Mouse (Mus musculus): ENCODE data around the gene Dlg5. TPM values are rescaled to one million over a fixed set of nuclear protein-coding genes. Genes with fewer than 3 reads are reported as not detected.

Dlg5 gene
- polyA plus RNA-seq, 1 experiment from 2014 or later, result 18.4 TPM

- H3K9me3 ChIP-seq (ENCODE audit: control insufficient read depth, low read length), result no peaks in the 10 kb centered on the region
- H3K4me3 ChIP-seq (ENCODE audit: low read length), result no peak overlapping the region
- H3K27me3 ChIP-seq (replicated peaks; ENCODE audit: control insufficient read depth, insufficient read depth, low read length), result no peaks in the 10 kb centered on the region
- H3K36me3 ChIP-seq (ENCODE audit: control insufficient read depth, insufficient read depth, low read length), result peaks cover 36% of the 10 kb centered on the region
- no peak overlapping the region for H3K4me2 ChIP-seq (ENCODE audit: low read length)
- no peak overlapping the region for H3K9ac ChIP-seq (ENCODE audit: low read depth, low read length)
- WGBS, result 88% methylated on average over 8 of the region's 8 CpGs
- no peaks in the 10 kb centered on the region for H3K4me1 ChIP-seq (ENCODE audit: control insufficient read depth, insufficient read depth, low read depth, low read length)
- no peak overlapping the region for H3K27ac ChIP-seq (ENCODE audit: low read depth, low read length)
- ATAC-seq, result no peak
These were observed 80.9 kb downstream of the Dlg5 start for GRCm38 (mm10) chr14:24164721-24165367.

- H3K4me3 ChIP-seq (ENCODE audit: low read length), result no peak overlapping the region
- H3K4me2 ChIP-seq (ENCODE audit: low read length), result no peak overlapping the region
- peaks cover 26% of the 10 kb centered on the region for H3K36me3 ChIP-seq (ENCODE audit: control insufficient read depth, insufficient read depth, low read length)
- H3K9ac ChIP-seq (ENCODE audit: low read depth, low read length), result no peak overlapping the region
- no peak for ATAC-seq
- WGBS, result 86% methylated on average over 10 of the region's 10 CpGs
- no peaks in the 10 kb centered on the region for H3K4me1 ChIP-seq (ENCODE audit: control insufficient read depth, insufficient read depth, low read depth, low read length)
- no peaks in the 10 kb centered on the region for H3K9me3 ChIP-seq (ENCODE audit: control insufficient read depth, low read length)
- no peak overlapping the region for H3K27ac ChIP-seq (ENCODE audit: low read depth, low read length)
- H3K27me3 ChIP-seq (replicated peaks; ENCODE audit: control insufficient read depth, insufficient read depth, low read length), result no peaks in the 10 kb centered on the region
These were observed 82.9 kb downstream of the Dlg5 start for GRCm38 (mm10) chr14:24162856-24163255.

DNA sequence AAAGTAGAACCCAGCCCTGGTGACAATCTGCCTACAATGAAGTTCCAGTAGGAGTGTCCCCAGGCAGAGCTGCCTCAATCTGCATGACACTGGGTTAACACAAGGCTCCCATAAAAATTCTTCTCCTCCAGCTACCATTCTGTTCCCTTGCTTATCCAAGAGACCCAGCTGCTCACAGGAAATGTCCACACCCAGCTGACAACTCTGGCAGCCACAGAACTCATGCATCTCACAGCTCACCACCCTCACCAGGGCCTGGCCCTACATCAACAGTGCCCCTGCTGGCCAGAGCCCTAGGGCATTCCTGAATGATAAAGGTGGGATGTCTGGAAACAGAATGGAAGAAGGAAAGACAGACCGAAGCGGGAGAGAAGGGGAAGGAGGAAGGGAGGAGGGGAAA, 96.8 kb downstream of the Dlg5 start:
- peaks cover 54% of the 10 kb centered on the region for H3K36me3 ChIP-seq (ENCODE audit: control insufficient read depth, insufficient read depth, low read length)
- no peak for ATAC-seq

GRCm38 (mm10) chr14:24144821-24145220, 100.9 kb downstream of the Dlg5 start:
- H3K27me3 ChIP-seq (replicated peaks; ENCODE audit: control insufficient read depth, insufficient read depth, low read length), result no peaks in the 10 kb centered on the region
- no peak overlapping the region for H3K4me3 ChIP-seq (ENCODE audit: low read length)
- H3K36me3 ChIP-seq (ENCODE audit: control insufficient read depth, insufficient read depth, low read length), result peaks cover 41% of the 10 kb centered on the region
- ATAC-seq, result no peak
- H3K4me2 ChIP-seq (ENCODE audit: low read length), result no peak overlapping the region
- H3K9me3 ChIP-seq (ENCODE audit: control insufficient read depth, low read length), result no peaks in the 10 kb centered on the region
- 0 out of 2 replicates have a peak overlapping the region, but pooled peaks have one; percentile 1 for H3K27ac ChIP-seq (ENCODE audit: low read depth, low read length)
- no peak overlapping the region for H3K9ac ChIP-seq (ENCODE audit: low read depth, low read length)
- no peaks in the 10 kb centered on the region; the same call in 1 of the 2 replicates for H3K4me1 ChIP-seq (ENCODE audit: control insufficient read depth, insufficient read depth, low read depth, low read length)
- 48% methylated on average over 3 of the region's 3 CpGs for WGBS

More for the DNA sequence above, 96.8 kb downstream of the Dlg5 start:
- no peak overlapping the region for H3K9ac ChIP-seq (ENCODE audit: low read depth, low read length)
- H3K27ac ChIP-seq (ENCODE audit: low read depth, low read length), result no peak overlapping the region
- no peak overlapping the region for H3K4me3 ChIP-seq (ENCODE audit: low read length)
- no peaks in the 10 kb centered on the region for H3K27me3 ChIP-seq (replicated peaks; ENCODE audit: control insufficient read depth, insufficient read depth, low read length)
- no peaks in the 10 kb centered on the region for H3K9me3 ChIP-seq (ENCODE audit: control insufficient read depth, low read length)
- H3K4me1 ChIP-seq (ENCODE audit: control insufficient read depth, insufficient read depth, low read depth, low read length), result no peaks in the 10 kb centered on the region; the same call in 1 of the 2 replicates
- H3K4me2 ChIP-seq (ENCODE audit: low read length), result no peak overlapping the region
- WGBS, result 71% methylated on average over 2 of the region's 2 CpGs

DNA sequence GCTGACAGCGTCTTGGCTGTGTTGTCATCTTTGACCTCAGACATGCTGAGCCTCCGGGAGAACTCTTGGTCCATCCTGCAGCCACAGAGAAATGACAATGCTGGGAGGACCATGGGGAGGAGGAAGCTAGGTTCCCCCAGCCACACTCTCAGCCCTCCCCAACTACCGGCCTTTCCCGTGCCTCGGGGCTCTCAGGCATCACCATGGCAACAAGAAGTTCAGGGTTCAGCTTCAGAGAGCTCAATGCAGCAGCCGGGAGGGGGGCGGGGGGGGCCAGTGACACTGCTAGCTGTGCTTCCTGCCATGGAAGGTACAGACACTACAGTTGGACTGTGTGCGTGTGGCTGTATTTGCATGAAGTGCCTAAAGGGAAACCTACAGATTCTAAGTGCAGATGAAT, 101.3 kb downstream of the Dlg5 start:
- Histone ChIP-seq H3K36me3 (ENCODE audit: control insufficient read depth, insufficient read depth, low read length) (peaks cover 41% of the 10 kb centered on the region), H3K9me3 (ENCODE audit: control insufficient read depth, low read length) (no peaks in the 10 kb centered on the region)

GRCm38 (mm10) chr14:24142926-24143430, 102.7 kb downstream of the Dlg5 start:
- Histone ChIP-seq H3K4me2 (ENCODE audit: low read length) (no peak overlapping the region), H3K27me3 (replicated peaks; ENCODE audit: control insufficient read depth, insufficient read depth, low read length) (no peaks in the 10 kb centered on the region), H3K4me1 (ENCODE audit: control insufficient read depth, insufficient read depth, low read depth, low read length) (no peaks in the 10 kb centered on the region; the same call in 1 of the 2 replicates), H3K4me3 (ENCODE audit: low read length) (no peak overlapping the region), H3K27ac (ENCODE audit: low read depth, low read length) (no peak overlapping the region), H3K9ac (ENCODE audit: low read depth, low read length) (no peak overlapping the region), H3K9me3 (ENCODE audit: control insufficient read depth, low read length) (no peaks in the 10 kb centered on the region), H3K36me3 (ENCODE audit: control insufficient read depth, insufficient read depth, low read length) (peaks cover 36% of the 10 kb centered on the region)
- WGBS, result 87% methylated on average over 3 of the region's 3 CpGs
- ATAC-seq, result no peak

More for the DNA sequence above, 101.3 kb downstream of the Dlg5 start:
- Histone ChIP-seq H3K4me3 (ENCODE audit: low read length) (no peak overlapping the region), H3K27ac (ENCODE audit: low read depth, low read length) (0 out of 2 replicates have a peak overlapping the region, but pooled peaks have one; percentile 1), H3K27me3 (replicated peaks; ENCODE audit: control insufficient read depth, insufficient read depth, low read length) (no peaks in the 10 kb centered on the region), H3K4me1 (ENCODE audit: control insufficient read depth, insufficient read depth, low read depth, low read length) (no peaks in the 10 kb centered on the region; the same call in 1 of the 2 replicates), H3K4me2 (ENCODE audit: low read length) (no peak overlapping the region), H3K9ac (ENCODE audit: low read depth, low read length) (no peak overlapping the region)
- 18% methylated on average over 8 of the region's 8 CpGs for WGBS
- peak; percentile 66 for ATAC-seq

- 83% methylated on average over 3 of the region's 3 CpGs for WGBS
- peaks cover 29% of the 10 kb centered on the region for H3K36me3 ChIP-seq (ENCODE audit: control insufficient read depth, insufficient read depth, low read length)
These were observed 104.0 kb downstream of the Dlg5 start for GRCm38 (mm10) chr14:24141727-24142126.

DNA sequence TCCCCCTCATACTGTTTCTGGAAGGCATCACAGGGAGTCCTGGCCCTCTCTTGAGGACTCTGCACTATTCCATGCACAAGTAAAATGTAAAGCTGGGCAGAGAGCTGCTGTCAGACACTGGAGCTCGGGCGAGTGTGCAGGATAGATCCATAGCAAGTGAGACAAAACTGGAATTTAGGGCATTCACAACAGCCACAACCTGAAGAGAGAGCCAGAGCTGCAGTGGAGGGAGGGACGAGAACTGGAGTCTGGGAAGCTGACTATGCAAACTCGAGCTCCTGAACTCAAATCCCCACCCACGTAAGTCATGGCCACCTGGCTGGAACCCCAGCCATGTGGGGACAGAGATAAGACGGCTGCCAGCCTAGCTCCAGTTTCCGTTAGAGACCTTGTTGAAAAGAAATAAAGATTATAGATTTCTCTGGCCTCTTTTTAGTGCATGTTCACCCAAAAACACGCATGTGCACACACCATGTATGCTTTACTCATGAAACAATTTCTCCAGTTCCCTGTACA, 105.4 kb downstream of the Dlg5 start:
- H3K4me1 ChIP-seq (ENCODE audit: control insufficient read depth, insufficient read depth, low read depth, low read length), result no peaks in the 10 kb centered on the region; the same call in 1 of the 2 replicates
- no peak overlapping the region for H3K4me3 ChIP-seq (ENCODE audit: low read length)
- no peak overlapping the region for H3K27ac ChIP-seq (ENCODE audit: low read depth, low read length)
- no peaks in the 10 kb centered on the region for H3K9me3 ChIP-seq (ENCODE audit: control insufficient read depth, low read length)
- WGBS, result 90% methylated on average over 8 of the region's 8 CpGs
- H3K27me3 ChIP-seq (replicated peaks; ENCODE audit: control insufficient read depth, insufficient read depth, low read length), result no peaks in the 10 kb centered on the region
- no peak for ATAC-seq
- no peak overlapping the region for H3K4me2 ChIP-seq (ENCODE audit: low read length)
- peaks cover 21% of the 10 kb centered on the region for H3K36me3 ChIP-seq (ENCODE audit: control insufficient read depth, insufficient read depth, low read length)
- no peak overlapping the region for H3K9ac ChIP-seq (ENCODE audit: low read depth, low read length)

More at GRCm38 (mm10) chr14:24141727-24142126, 104.0 kb downstream of the Dlg5 start:
- H3K27ac ChIP-seq (ENCODE audit: low read depth, low read length), result no peak overlapping the region
- H3K4me3 ChIP-seq (ENCODE audit: low read length), result no peak overlapping the region
- no peak overlapping the region for H3K4me2 ChIP-seq (ENCODE audit: low read length)
- H3K27me3 ChIP-seq (replicated peaks; ENCODE audit: control insufficient read depth, insufficient read depth, low read length), result no peaks in the 10 kb centered on the region
- H3K9me3 ChIP-seq (ENCODE audit: control insufficient read depth, low read length), result no peaks in the 10 kb centered on the region
- no peak overlapping the region for H3K9ac ChIP-seq (ENCODE audit: low read depth, low read length)
- no peak for ATAC-seq
- no peaks in the 10 kb centered on the region; the same call in 1 of the 2 replicates for H3K4me1 ChIP-seq (ENCODE audit: control insufficient read depth, insufficient read depth, low read depth, low read length)

- no peak overlapping the region for H3K4me2 ChIP-seq (ENCODE audit: low read length)
- H3K4me3 ChIP-seq (ENCODE audit: low read length), result no peak overlapping the region
- no peak for ATAC-seq
- no peaks in the 10 kb centered on the region for H3K4me1 ChIP-seq (ENCODE audit: control insufficient read depth, insufficient read depth, low read depth, low read length)
- H3K36me3 ChIP-seq (ENCODE audit: control insufficient read depth, insufficient read depth, low read length), result peaks cover 21% of the 10 kb centered on the region
- no peak overlapping the region for H3K9ac ChIP-seq (ENCODE audit: low read depth, low read length)
- WGBS, result 87% methylated on average over 11 of the region's 11 CpGs
- no peaks in the 10 kb centered on the region for H3K9me3 ChIP-seq (ENCODE audit: control insufficient read depth, low read length)
- no peak overlapping the region for H3K27ac ChIP-seq (ENCODE audit: low read depth, low read length)
- H3K27me3 ChIP-seq (replicated peaks; ENCODE audit: control insufficient read depth, insufficient read depth, low read length), result no peaks in the 10 kb centered on the region
These were observed 108.8 kb downstream of the Dlg5 start for GRCm38 (mm10) chr14:24136908-24137307.
